In the genomic region with DNA sequence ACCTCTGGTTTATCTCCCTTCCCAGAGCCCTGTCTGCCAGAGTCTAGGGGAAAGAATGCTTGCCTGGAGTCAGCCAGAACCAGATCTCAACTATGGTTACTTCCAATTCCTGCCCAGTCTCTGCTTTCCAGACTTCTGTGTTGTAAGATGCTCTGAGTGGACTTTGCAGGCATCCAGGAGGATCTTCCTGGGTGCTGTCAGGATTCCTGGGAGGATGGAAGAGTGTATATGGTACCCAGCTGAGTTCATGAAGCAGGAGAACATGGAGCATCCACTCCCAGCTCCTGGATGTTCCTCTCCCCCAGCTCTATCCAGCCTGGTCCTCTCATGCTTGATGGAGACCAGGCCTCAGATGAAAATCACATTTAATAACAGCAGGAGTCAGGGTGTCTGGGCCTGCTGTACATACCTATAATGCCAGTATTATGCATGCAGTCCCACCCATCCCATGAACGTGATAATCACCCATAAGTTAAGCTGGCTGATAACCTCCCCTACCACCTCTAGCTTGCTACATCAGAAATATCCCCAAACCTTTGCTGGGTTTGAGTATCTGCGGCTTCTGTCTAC, we compare ENCODE assay signal across 11 mouse cellular contexts.
A peak's percentile ranks its signal among the peaks of the same experiment; 100 is the strongest.
DNase-seq lines count a peak whose midpoint lies in the region; ATAC-seq lines count a peak whose summit lies in the region.
"Had no signal": no experiment of that assay in that cellular context is flagged by ENCODE, and none has a peak within 500 bp of the region (broad histone marks: within the 10 kb centered on the region; RNA-seq: fewer than 3 reads in every experiment).

No protein-coding gene starts in this region.

- H3K4me1 ChIP-seq in heart, embryonic 12.5 days (replicated peaks) = peaks cover 20% of the 10 kb centered on the region
- H3K4me1 ChIP-seq in midbrain, embryonic 11.5 days (ENCODE audit: control insufficient read depth, insufficient read depth, low read length) = 0 out of 2 replicates have a peak, but pooled peaks cover 1% of the 10 kb centered on the region
- no peaks in the 10 kb centered on the region for H3K4me1 ChIP-seq in midbrain, embryonic 16.5 days (ENCODE audit: control insufficient read depth, insufficient read depth, low read length)
- peaks cover 24% of the 10 kb centered on the region for H3K4me1 ChIP-seq in limb, embryonic 13.5 days

- no peak overlapping the region for H3K9ac ChIP-seq in heart, embryonic 12.5 days
- no peak overlapping the region for H3K9ac ChIP-seq in midbrain, embryonic 11.5 days (ENCODE audit: low read length)
- no peak overlapping the region for H3K9ac ChIP-seq in midbrain, embryonic 16.5 days (ENCODE audit: low read depth, low read length)
- no peak overlapping the region for H3K9ac ChIP-seq in limb, embryonic 13.5 days
- H3K9ac ChIP-seq: forebrain, postnatal 0 days had no signal

- 0 out of 2 replicates have a peak, but pooled peaks have one; percentile 2 for ATAC-seq in heart, embryonic 12.5 days (ENCODE audit: insufficient number of reproducible peaks, low FRiP score)
- no peak for ATAC-seq in midbrain, embryonic 11.5 days (ENCODE audit: low FRiP score)
- ATAC-seq in midbrain, embryonic 16.5 days = no peak
- ATAC-seq in limb, embryonic 13.5 days (ENCODE audit: low FRiP score, low read depth) = peak; percentile 41; the same call in 1 of the 2 replicates
- ATAC-seq: forebrain, postnatal 0 days had no signal

- no peaks in the 10 kb centered on the region for H3K36me3 ChIP-seq in heart, embryonic 12.5 days
- H3K36me3 ChIP-seq in midbrain, embryonic 11.5 days (ENCODE audit: control insufficient read depth, insufficient read depth, low read length) = no peaks in the 10 kb centered on the region
- no peaks in the 10 kb centered on the region for H3K36me3 ChIP-seq in midbrain, embryonic 16.5 days (ENCODE audit: control insufficient read depth, insufficient read depth, low read length)
- no peaks in the 10 kb centered on the region for H3K36me3 ChIP-seq in limb, embryonic 13.5 days
- H3K36me3 ChIP-seq: midbrain, embryonic 10.5 days had no signal

- no peaks in the 10 kb centered on the region; the same call in 1 of the 2 replicates for H3K9me3 ChIP-seq in heart, embryonic 12.5 days (replicated peaks)
- no peaks in the 10 kb centered on the region for H3K9me3 ChIP-seq in midbrain, embryonic 11.5 days (ENCODE audit: control insufficient read depth, low read length)
- no peaks in the 10 kb centered on the region for H3K9me3 ChIP-seq in midbrain, embryonic 16.5 days (replicated peaks; ENCODE audit: control insufficient read depth, low read length, poor library complexity, severe bottlenecking)
- no peaks in the 10 kb centered on the region for H3K9me3 ChIP-seq in limb, embryonic 13.5 days
- H3K9me3 ChIP-seq: midbrain, embryonic 10.5 days had no signal

- no peaks in the 10 kb centered on the region for H3K27me3 ChIP-seq in heart, embryonic 12.5 days (replicated peaks)
- H3K27me3 ChIP-seq in midbrain, embryonic 11.5 days (ENCODE audit: control insufficient read depth, insufficient read depth, low read length) = no peaks in the 10 kb centered on the region
- no peaks in the 10 kb centered on the region for H3K27me3 ChIP-seq in midbrain, embryonic 16.5 days (ENCODE audit: control insufficient read depth, insufficient read depth, low read depth, low read length)
- H3K27me3 ChIP-seq in limb, embryonic 13.5 days = no peaks in the 10 kb centered on the region

- 36% methylated on average over 2 of the region's 2 CpGs for WGBS in heart, embryonic 12.5 days
- WGBS in midbrain, embryonic 11.5 days = 76% methylated on average over 2 of the region's 2 CpGs
- WGBS in midbrain, embryonic 16.5 days = 79% methylated on average over 2 of the region's 2 CpGs
- 13% methylated on average over 2 of the region's 2 CpGs for WGBS in limb, embryonic 13.5 days

- H3K4me3 ChIP-seq in heart, embryonic 12.5 days = no peak overlapping the region
- H3K4me3 ChIP-seq in midbrain, embryonic 11.5 days (ENCODE audit: low read depth, low read length) = no peak overlapping the region
- H3K4me3 ChIP-seq in midbrain, embryonic 16.5 days (ENCODE audit: low read depth, low read length) = no peak overlapping the region
- H3K4me3 ChIP-seq in limb, embryonic 13.5 days = no peak overlapping the region
- H3K4me3 ChIP-seq: midbrain, embryonic 10.5 days; myocyte had no signal

- H3K4me2 ChIP-seq in heart, embryonic 12.5 days = no peak overlapping the region
- no peak overlapping the region for H3K4me2 ChIP-seq in midbrain, embryonic 11.5 days
- no peak overlapping the region for H3K4me2 ChIP-seq in midbrain, embryonic 16.5 days (ENCODE audit: low read length)
- peak overlapping the region; percentile 16 for H3K4me2 ChIP-seq in limb, embryonic 13.5 days (replicated peaks)

- H3K27ac ChIP-seq in heart, embryonic 12.5 days (ENCODE audit: poor library complexity, severe bottlenecking) = peak overlapping the region; percentile 17
- no peak overlapping the region for H3K27ac ChIP-seq in midbrain, embryonic 11.5 days (ENCODE audit: low read depth, low read length)
- no peak overlapping the region for H3K27ac ChIP-seq in midbrain, embryonic 16.5 days (ENCODE audit: low read length)
- peak overlapping the region; percentile 77; the same call in 1 of the 2 replicates for H3K27ac ChIP-seq in limb, embryonic 13.5 days

- DNase-seq in heart, postnatal 4 days = no peak
- DNase-seq in midbrain, embryonic 11.5 days (ENCODE audit: low spot score, missing footprints) = peak; percentile 67
- no peak for DNase-seq in frontal cortex, adult 2 months (ENCODE audit: extremely low spot score in 1 of 2, low spot score in 1 of 2)
- DNase-seq in adrenal gland, postnatal 36 days = no peak
- DNase-seq in frontal cortex, postnatal 14 days (ENCODE audit: low spot score in 2 of 2) = no peak

Comparison
In these comparisons a context has a peak if more than half of its experiments do, and no peak if none do; other contexts are left out.
1. ATAC-seq: peak in heart, embryonic 12.5 days (single experiment) and limb, embryonic 13.5 days (single experiment); none in midbrain, embryonic 11.5 days (single experiment) and midbrain, embryonic 16.5 days (single experiment).
2. H3K27ac ChIP-seq: peak in heart, embryonic 12.5 days (single experiment) and limb, embryonic 13.5 days (single experiment); none in midbrain, embryonic 11.5 days (single experiment) and midbrain, embryonic 16.5 days (single experiment).